Comparison of ENCODE assay signal across 8 mouse cellular contexts in genomic region chr2:18765481-18766249, GRCm38 (mm10).
DNase-seq lines count a peak whose midpoint lies in the region; ATAC-seq and TF ChIP-seq lines count a peak whose summit lies in the region.

No protein-coding gene starts in this region.

- WGBS in embryonic facial prominence, embryonic 13.5 days = 55% methylated on average over 12 of the region's 12 CpGs
- 69% methylated on average over 12 of the region's 12 CpGs for WGBS in hindbrain, embryonic 15.5 days
- 29% methylated on average over 12 of the region's 12 CpGs for WGBS in liver, embryonic 13.5 days (ENCODE audit: insufficient replicate concordance)
- 5% methylated on average over 12 of the region's 12 CpGs for WGBS in small intestine, adult 2 months

- peak overlapping the region; percentile 60; the same call in 1 of the 2 replicates for H3K4me3 ChIP-seq in embryonic facial prominence, embryonic 13.5 days
- H3K4me3 ChIP-seq in hindbrain, embryonic 15.5 days = no peak overlapping the region
- peak overlapping the region; percentile 71 for H3K4me3 ChIP-seq in liver, embryonic 13.5 days (replicated peaks)
- H3K4me3 ChIP-seq in small intestine, adult 2 months (ENCODE audit: low read depth, low read length) = peak overlapping the region; percentile 50

- no peaks in the 10 kb centered on the region for H3K36me3 ChIP-seq in embryonic facial prominence, embryonic 13.5 days
- no peaks in the 10 kb centered on the region for H3K36me3 ChIP-seq in hindbrain, embryonic 15.5 days
- H3K36me3 ChIP-seq in liver, embryonic 13.5 days = no peaks in the 10 kb centered on the region
- no peaks in the 10 kb centered on the region for H3K36me3 ChIP-seq in small intestine, adult 2 months (ENCODE audit: control insufficient read depth, insufficient read depth, low read length)

- H3K4me2 ChIP-seq in embryonic facial prominence, embryonic 13.5 days = peak overlapping the region; percentile 71
- H3K4me2 ChIP-seq in hindbrain, embryonic 15.5 days = peak overlapping the region; percentile 62; the same call in 1 of the 2 replicates
- peak overlapping the region; percentile 84 for H3K4me2 ChIP-seq in liver, embryonic 13.5 days

- no peak for TF ChIP-seq CTCF in small intestine, adult 2 months (IDR thresholded peaks at IDR 0.05; ENCODE audit: extremely low read depth, insufficient read length, insufficient replicate concordance, low read depth, low read length)

- 0 out of 2 replicates have a peak, but pooled peaks cover 3% of the 10 kb centered on the region for H3K27me3 ChIP-seq in embryonic facial prominence, embryonic 13.5 days
- no peaks in the 10 kb centered on the region for H3K27me3 ChIP-seq in hindbrain, embryonic 15.5 days
- peaks cover 7% of the 10 kb centered on the region for H3K27me3 ChIP-seq in liver, embryonic 13.5 days
- no peaks in the 10 kb centered on the region for H3K27me3 ChIP-seq in small intestine, adult 2 months (ENCODE audit: control insufficient read depth, insufficient read depth, low read length)

- no peaks in the 10 kb centered on the region for H3K4me1 ChIP-seq in embryonic facial prominence, embryonic 13.5 days
- 0 out of 2 replicates have a peak, but pooled peaks cover 5% of the 10 kb centered on the region for H3K4me1 ChIP-seq in hindbrain, embryonic 15.5 days (replicated peaks)
- H3K4me1 ChIP-seq in liver, embryonic 13.5 days (replicated peaks) = peaks cover 15% of the 10 kb centered on the region
- no peaks in the 10 kb centered on the region for H3K4me1 ChIP-seq in small intestine, adult 2 months (ENCODE audit: control insufficient read depth, insufficient read depth, insufficient read length, low read length)

- peak; percentile 22 to 25 for DNase-seq in spleen, postnatal 10 days (ENCODE audit: low spot score in 2 of 2)
- no peak for DNase-seq in spleen, postnatal 14 days (ENCODE audit: low spot score in 2 of 2)
- DNase-seq in liver, embryonic 13.5 days = no peak
- no peak for DNase-seq in layer of hippocampus, adult 9-10 months (ENCODE audit: low spot score)
- no peak for DNase-seq in spleen, postnatal 36 days (ENCODE audit: low spot score in 2 of 2)

- no peak for ATAC-seq in embryonic facial prominence, embryonic 13.5 days (ENCODE audit: insufficient number of reproducible peaks, insufficient read depth, low FRiP score, low TSS enrichment, low read depth)
- no peak for ATAC-seq in hindbrain, embryonic 15.5 days (ENCODE audit: low FRiP score, low read depth)
- ATAC-seq in liver, embryonic 13.5 days (ENCODE audit: low read depth) = no peak

- H3K27ac ChIP-seq in embryonic facial prominence, embryonic 13.5 days = no peak overlapping the region
- no peak overlapping the region for H3K27ac ChIP-seq in hindbrain, embryonic 15.5 days (replicated peaks)
- no peak overlapping the region for H3K27ac ChIP-seq in liver, embryonic 13.5 days
- H3K27ac ChIP-seq in small intestine, adult 2 months (ENCODE audit: insufficient read depth, low read depth, low read length) = peak overlapping the region; percentile 98

- no peak overlapping the region for H3K9ac ChIP-seq in embryonic facial prominence, embryonic 13.5 days
- H3K9ac ChIP-seq in hindbrain, embryonic 15.5 days = no peak overlapping the region
- H3K9ac ChIP-seq in liver, embryonic 13.5 days = 0 out of 2 replicates have a peak overlapping the region, but pooled peaks have one; percentile 22

- H3K9me3 ChIP-seq in embryonic facial prominence, embryonic 13.5 days = no peaks in the 10 kb centered on the region
- no peaks in the 10 kb centered on the region for H3K9me3 ChIP-seq in hindbrain, embryonic 15.5 days
- H3K9me3 ChIP-seq in liver, embryonic 13.5 days (replicated peaks) = no peaks in the 10 kb centered on the region

- TF ChIP-seq POLR2A in small intestine, adult 2 months (IDR thresholded peaks at IDR 0.05; ENCODE audit: low read depth, low read length) = no peak

Comparison
In these comparisons a context has a peak if more than half of its experiments do, and no peak if none do; other contexts are left out.
1. DNase-seq: peak in spleen, postnatal 10 days (2 of 2); none in spleen, postnatal 14 days (0 of 2), liver, embryonic 13.5 days (single experiment), layer of hippocampus, adult 9-10 months (single experiment) and spleen, postnatal 36 days (0 of 2).
2. Peak in every context shown above with its lines, with median percentiles within 50 percentile points of each other: H3K4me2 ChIP-seq.